Mouse (Mus musculus): ENCODE measurements around the gene Git1. TPM values are rescaled to one million over a fixed set of nuclear protein-coding genes. Genes with fewer than 3 reads are reported as not detected.

The Git1 gene
- polyA plus RNA-seq, 1 experiment from 2014 or later: 9.3 TPM

DNA sequence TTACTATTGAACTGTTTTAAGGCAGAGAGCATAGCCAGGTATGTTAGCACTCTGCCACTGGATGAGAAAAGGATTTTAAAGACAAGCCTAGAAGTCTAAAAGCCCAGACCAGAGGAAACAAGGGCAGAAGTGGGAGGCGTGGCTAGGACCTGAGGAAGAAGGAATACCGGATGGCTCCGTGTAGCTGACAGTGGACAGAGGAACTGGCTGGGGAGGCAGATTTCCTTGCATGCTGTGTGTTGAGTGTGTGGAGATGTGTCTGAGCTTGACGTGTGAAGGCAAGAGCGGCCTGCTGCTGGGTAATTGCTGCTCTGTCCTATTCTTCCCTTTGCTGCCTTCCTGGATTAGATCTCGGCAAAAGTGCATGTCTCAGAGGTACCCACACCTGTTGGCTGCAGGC lies 9.1 kb downstream of the Git1 start:
- H3K4me2 ChIP-seq: no peak overlapping the region
- no peak overlapping the region for H3K4me3 ChIP-seq
- no peaks in the 10 kb centered on the region for H3K9me3 ChIP-seq (replicated peaks)
- 77% methylated on average over 6 of the region's 6 CpGs for WGBS
- H3K36me3 ChIP-seq: peaks cover 83% of the 10 kb centered on the region
- ATAC-seq (ENCODE audit: insufficient number of reproducible peaks, low FRiP score): no peak
- H3K27me3 ChIP-seq (replicated peaks): no peaks in the 10 kb centered on the region
- H3K4me1 ChIP-seq (replicated peaks): peaks cover 29% of the 10 kb centered on the region
- no peak overlapping the region for H3K27ac ChIP-seq (ENCODE audit: poor library complexity, severe bottlenecking)
- H3K9ac ChIP-seq: no peak overlapping the region; the same call in 1 of the 2 replicates

DNA sequence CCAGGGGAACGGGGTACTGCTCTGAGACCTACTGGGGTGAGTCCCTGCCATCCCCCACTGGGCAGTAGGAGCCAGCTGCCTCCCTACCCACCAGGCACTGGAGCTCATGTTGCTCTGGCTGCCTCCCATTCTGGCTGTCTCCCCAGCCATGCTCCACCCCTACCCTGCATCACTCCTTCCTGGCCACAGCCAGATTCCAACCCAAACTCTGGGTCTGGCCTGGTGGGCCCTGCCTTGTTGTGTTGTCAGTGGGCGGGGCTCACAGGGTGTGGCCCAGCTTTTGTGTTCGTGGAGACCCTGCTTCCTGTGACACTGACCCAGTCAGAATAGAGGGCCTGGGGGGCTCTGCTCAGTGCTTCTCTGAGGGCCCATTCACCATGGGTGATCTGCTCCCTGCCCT lies 10.1 kb downstream of the Git1 start:
- Histone ChIP-seq H3K9ac (no peak overlapping the region), H3K4me3 (no peak overlapping the region), H3K4me1 (replicated peaks) (peaks cover 27% of the 10 kb centered on the region), H3K27ac (ENCODE audit: poor library complexity, severe bottlenecking) (no peak overlapping the region), H3K9me3 (replicated peaks) (no peaks in the 10 kb centered on the region), H3K4me2 (no peak overlapping the region), H3K36me3 (peaks cover 84% of the 10 kb centered on the region), H3K27me3 (replicated peaks) (no peaks in the 10 kb centered on the region)
- 69% methylated on average over 3 of the region's 3 CpGs for WGBS
- ATAC-seq (ENCODE audit: insufficient number of reproducible peaks, low FRiP score): no peak

DNA sequence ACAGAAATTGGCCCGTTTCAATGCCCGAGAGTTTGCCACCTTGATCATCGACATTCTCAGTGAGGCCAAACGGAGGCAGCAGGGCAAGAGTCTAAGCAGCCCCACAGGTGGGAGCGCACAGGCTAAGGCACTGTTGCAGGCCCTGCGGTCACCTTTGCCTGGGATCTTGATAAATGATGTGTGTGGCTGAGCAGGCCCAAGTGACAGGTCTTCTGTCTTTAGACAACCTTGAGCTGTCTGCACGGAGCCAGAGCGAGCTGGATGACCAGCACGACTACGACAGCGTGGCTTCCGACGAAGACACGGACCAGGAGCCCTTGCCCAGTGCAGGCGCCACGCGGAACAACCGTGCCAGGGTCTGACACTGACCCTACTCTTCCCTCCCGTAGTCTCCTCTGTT lies 11.0 kb downstream of the Git1 start:
- no peak overlapping the region for H3K9ac ChIP-seq
- H3K4me1 ChIP-seq (replicated peaks): peaks cover 27% of the 10 kb centered on the region
- H3K27me3 ChIP-seq (replicated peaks): no peaks in the 10 kb centered on the region
- 93% methylated on average over 19 of the region's 19 CpGs for WGBS
- H3K27ac ChIP-seq (ENCODE audit: poor library complexity, severe bottlenecking): no peak overlapping the region
- no peaks in the 10 kb centered on the region for H3K9me3 ChIP-seq (replicated peaks)
- no peak overlapping the region for H3K4me3 ChIP-seq
- peaks cover 81% of the 10 kb centered on the region for H3K36me3 ChIP-seq
- ATAC-seq (ENCODE audit: insufficient number of reproducible peaks, low FRiP score): no peak
- no peak overlapping the region for H3K4me2 ChIP-seq

DNA sequence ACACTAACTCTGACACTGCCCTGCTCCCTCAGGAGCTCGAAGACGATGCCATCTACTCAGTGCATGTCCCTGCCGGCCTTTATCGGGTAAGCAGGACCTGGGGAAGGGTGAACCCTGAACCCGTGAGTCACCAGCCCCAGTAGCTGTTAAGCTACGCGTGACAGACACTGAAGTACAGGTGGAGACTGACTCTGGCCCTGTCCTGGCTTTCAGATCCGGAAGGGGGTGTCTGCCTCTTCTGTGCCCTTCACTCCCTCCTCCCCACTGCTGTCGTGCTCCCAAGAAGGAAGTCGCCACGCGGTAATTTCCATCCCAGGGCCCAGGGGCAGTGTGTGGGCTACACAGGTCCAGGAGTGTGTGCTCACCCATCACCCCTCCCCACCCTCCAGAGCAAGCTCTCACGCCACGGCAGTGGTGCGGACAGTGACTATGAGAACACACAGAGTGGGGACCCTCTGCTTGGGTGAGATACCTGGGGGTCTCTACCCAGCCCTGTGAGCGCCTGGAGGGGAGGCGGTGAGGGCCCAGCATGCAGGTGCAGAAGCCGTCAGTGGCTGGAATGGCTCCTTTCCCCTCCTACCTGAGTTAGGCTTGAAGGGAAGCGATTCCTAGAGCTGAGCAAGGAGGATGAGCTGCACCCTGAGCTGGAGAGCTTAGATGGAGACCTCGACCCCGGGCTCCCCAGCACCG lies 12.1 kb downstream of the Git1 start:
- Histone ChIP-seq H3K36me3 (peaks cover 77% of the 10 kb centered on the region), H3K9ac (no peak overlapping the region), H3K27ac (ENCODE audit: poor library complexity, severe bottlenecking) (no peak overlapping the region), H3K4me2 (no peak overlapping the region), H3K4me3 (no peak overlapping the region), H3K4me1 (replicated peaks) (peaks cover 26% of the 10 kb centered on the region), H3K9me3 (replicated peaks) (no peaks in the 10 kb centered on the region), H3K27me3 (replicated peaks) (no peaks in the 10 kb centered on the region)
- 85% methylated on average over 22 of the region's 22 CpGs for WGBS
- ATAC-seq (ENCODE audit: insufficient number of reproducible peaks, low FRiP score): no peak

DNA sequence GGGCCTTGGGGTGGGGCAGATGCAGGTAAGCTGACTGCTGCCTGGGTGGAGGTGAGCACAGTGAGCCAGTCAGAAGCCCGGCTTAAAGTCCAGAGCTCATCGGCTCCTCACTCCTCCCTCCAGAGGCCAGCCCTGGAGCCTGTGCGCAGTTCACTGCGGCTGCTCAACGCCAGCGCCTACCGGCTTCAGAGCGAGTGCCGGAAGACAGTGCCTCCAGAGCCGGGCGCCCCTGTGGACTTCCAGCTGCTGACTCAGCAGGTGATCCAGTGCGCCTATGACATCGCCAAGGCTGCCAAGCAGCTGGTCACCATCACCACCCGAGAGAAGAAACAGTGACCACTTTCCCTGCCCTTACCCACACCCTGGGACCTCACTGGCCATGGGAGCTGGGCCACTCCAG lies 12.9 kb downstream of the Git1 start:
- Histone ChIP-seq H3K4me2 (no peak overlapping the region), H3K9me3 (replicated peaks) (no peaks in the 10 kb centered on the region), H3K36me3 (peaks cover 70% of the 10 kb centered on the region), H3K27ac (ENCODE audit: poor library complexity, severe bottlenecking) (no peak overlapping the region), H3K4me1 (replicated peaks) (peaks cover 18% of the 10 kb centered on the region), H3K9ac (no peak overlapping the region), H3K4me3 (no peak overlapping the region), H3K27me3 (replicated peaks) (no peaks in the 10 kb centered on the region)
- no peak for ATAC-seq (ENCODE audit: insufficient number of reproducible peaks, low FRiP score)
- WGBS: 81% methylated on average over 14 of the region's 14 CpGs

DNA sequence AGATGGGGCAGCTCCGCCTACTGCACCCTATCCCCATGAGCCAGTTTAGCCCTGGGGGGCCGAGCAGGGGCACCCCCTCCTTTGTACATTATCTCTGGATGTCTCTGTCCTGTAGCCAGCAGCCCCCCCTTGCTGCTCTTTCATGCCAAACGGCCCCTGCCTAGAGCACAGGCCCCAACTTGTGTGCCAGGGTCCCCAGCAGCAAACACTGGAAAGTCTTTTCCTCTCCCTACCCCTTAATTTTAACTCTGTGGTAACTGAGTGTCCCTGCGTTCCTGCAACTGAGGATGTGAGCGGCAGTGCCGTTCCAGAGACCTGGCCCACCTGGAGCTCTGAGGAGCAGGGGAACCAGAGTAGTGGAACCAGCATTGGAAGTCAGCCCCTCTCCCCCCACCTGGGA lies 13.6 kb downstream of the Git1 start:
- Histone ChIP-seq H3K9me3 (replicated peaks) (no peaks in the 10 kb centered on the region), H3K4me1 (replicated peaks) (peaks cover 20% of the 10 kb centered on the region), H3K4me2 (no peak overlapping the region), H3K4me3 (no peak overlapping the region), H3K27me3 (replicated peaks) (no peaks in the 10 kb centered on the region), H3K36me3 (peaks cover 67% of the 10 kb centered on the region), H3K9ac (no peak overlapping the region), H3K27ac (ENCODE audit: poor library complexity, severe bottlenecking) (no peak overlapping the region)
- WGBS: 87% methylated on average over 6 of the region's 6 CpGs
- ATAC-seq (ENCODE audit: insufficient number of reproducible peaks, low FRiP score): no peak

DNA sequence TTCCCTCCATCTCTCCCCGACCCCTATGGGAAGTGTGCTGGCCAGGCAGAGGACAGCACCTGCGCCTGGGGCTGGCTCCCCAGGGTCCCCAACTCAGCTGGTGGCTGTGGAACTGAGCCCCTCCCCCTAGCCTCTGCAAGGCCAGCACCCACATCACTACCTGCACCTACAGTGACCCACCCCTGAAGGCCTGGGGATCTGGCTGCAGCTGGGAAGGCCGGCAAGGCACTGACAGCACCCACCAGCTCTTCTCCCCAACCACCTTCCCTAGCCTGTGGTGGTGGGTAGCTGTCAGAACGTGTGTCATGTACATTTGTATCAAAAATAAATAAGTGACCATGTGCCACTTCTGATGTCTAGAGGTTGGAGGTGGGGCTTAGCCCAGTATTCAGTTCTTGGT lies 14.1 kb downstream of the Git1 start:
- H3K36me3 ChIP-seq: peaks cover 62% of the 10 kb centered on the region

DNA sequence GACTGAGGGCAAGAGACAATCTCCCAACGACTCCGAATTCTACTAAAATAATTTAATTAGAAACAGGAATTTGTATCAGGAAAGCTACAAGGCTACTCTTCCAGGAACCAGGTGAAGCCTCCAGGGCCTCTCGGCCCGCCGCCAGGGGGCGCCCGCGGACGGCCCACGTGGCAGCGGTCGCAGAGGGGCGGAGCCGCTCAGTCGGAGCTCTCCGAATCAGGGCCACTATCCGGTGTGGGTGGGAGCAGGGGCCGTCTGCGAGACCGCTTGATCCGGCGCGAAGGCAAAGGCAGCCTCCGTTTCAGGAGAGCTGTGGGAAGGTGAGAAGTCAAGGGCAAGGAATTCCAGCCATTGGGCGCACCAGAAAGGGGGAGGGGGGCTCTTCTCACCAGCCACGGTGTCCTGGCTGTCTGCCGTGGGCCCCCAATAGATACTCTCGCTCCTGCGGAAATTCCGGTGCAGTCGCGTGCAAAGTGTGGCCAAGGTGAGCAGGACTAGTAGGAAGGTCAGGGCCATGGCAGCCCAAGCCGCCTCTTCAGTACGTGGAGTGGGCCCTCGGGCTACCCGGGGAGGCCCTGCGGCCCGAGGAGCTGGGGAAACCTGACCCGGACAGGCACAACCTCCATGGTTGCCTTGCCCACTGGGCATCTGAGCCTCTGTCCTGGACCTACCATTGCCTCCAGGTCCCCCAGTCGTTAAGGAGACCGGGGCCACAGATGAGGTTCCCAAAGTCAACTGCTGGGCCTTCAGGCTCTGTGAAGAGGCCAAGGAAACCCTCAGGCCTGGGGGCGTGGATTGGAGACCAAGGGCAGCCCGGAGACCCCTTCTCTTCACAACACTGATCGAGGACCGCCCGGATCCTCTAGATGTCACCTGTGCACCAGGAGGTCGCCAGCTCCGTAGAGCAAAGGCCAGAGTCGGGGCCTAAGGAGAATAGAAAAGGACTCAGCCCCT lies 15.0 kb downstream of the Git1 start:
- H3K36me3 ChIP-seq: peaks cover 53% of the 10 kb centered on the region
- WGBS: 16% methylated on average over 49 of the region's 49 CpGs

More for the DNA sequence above, 14.1 kb downstream of the Git1 start:
- H3K9me3 ChIP-seq (replicated peaks): no peaks in the 10 kb centered on the region
- H3K4me1 ChIP-seq (replicated peaks): peaks cover 23% of the 10 kb centered on the region
- no peak overlapping the region for H3K9ac ChIP-seq
- 69% methylated on average over 4 of the region's 4 CpGs for WGBS
- no peak overlapping the region for H3K4me3 ChIP-seq
- H3K27me3 ChIP-seq (replicated peaks): no peaks in the 10 kb centered on the region
- H3K27ac ChIP-seq (ENCODE audit: poor library complexity, severe bottlenecking): no peak overlapping the region
- no peak for ATAC-seq (ENCODE audit: insufficient number of reproducible peaks, low FRiP score)
- no peak overlapping the region for H3K4me2 ChIP-seq

DNA sequence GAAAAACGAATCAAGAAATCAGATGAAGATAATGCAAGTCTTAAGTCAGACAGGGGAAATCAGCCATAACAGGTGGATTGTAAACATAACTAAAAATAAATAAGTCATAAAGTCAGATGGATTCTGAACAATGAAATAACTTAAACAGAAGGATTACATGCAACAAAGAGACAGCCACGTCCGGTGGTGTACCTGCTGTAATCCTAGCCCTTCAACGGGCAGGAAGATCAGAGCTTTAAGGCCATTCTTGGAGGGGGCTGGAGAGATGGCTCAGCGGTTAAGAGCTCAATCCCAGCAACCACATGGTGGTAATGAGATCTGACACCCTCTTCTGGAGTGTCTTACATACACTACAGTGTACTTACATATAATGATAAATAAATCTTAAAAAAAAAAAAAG lies 18.0 kb downstream of the Git1 start:
- H3K9me3 ChIP-seq (replicated peaks): no peaks in the 10 kb centered on the region
- peaks cover 23% of the 10 kb centered on the region for H3K36me3 ChIP-seq
- no peak overlapping the region for H3K27ac ChIP-seq (ENCODE audit: poor library complexity, severe bottlenecking)
- no peak overlapping the region for H3K9ac ChIP-seq
- WGBS: 75% methylated on average over 5 of the region's 5 CpGs
- no peak overlapping the region for H3K4me3 ChIP-seq
- ATAC-seq (ENCODE audit: insufficient number of reproducible peaks, low FRiP score): no peak
- peaks cover 6% of the 10 kb centered on the region for H3K27me3 ChIP-seq (replicated peaks)
- no peak overlapping the region for H3K4me2 ChIP-seq
- peaks cover 52% of the 10 kb centered on the region for H3K4me1 ChIP-seq (replicated peaks)

More for the DNA sequence above, 15.0 kb downstream of the Git1 start:
- H3K4me3 ChIP-seq: peak overlapping the region; percentile 42
- peak; percentile 68 for ATAC-seq (ENCODE audit: insufficient number of reproducible peaks, low FRiP score)
- peak overlapping the region; percentile 68 for H3K9ac ChIP-seq
- peak overlapping the region; percentile 74 for H3K4me2 ChIP-seq
- H3K27me3 ChIP-seq (replicated peaks): no peaks in the 10 kb centered on the region
- H3K27ac ChIP-seq (ENCODE audit: poor library complexity, severe bottlenecking): peak overlapping the region; percentile 52; the same call in 1 of the 2 replicates
- peaks cover 26% of the 10 kb centered on the region for H3K4me1 ChIP-seq (replicated peaks)
- no peaks in the 10 kb centered on the region for H3K9me3 ChIP-seq (replicated peaks)

DNA sequence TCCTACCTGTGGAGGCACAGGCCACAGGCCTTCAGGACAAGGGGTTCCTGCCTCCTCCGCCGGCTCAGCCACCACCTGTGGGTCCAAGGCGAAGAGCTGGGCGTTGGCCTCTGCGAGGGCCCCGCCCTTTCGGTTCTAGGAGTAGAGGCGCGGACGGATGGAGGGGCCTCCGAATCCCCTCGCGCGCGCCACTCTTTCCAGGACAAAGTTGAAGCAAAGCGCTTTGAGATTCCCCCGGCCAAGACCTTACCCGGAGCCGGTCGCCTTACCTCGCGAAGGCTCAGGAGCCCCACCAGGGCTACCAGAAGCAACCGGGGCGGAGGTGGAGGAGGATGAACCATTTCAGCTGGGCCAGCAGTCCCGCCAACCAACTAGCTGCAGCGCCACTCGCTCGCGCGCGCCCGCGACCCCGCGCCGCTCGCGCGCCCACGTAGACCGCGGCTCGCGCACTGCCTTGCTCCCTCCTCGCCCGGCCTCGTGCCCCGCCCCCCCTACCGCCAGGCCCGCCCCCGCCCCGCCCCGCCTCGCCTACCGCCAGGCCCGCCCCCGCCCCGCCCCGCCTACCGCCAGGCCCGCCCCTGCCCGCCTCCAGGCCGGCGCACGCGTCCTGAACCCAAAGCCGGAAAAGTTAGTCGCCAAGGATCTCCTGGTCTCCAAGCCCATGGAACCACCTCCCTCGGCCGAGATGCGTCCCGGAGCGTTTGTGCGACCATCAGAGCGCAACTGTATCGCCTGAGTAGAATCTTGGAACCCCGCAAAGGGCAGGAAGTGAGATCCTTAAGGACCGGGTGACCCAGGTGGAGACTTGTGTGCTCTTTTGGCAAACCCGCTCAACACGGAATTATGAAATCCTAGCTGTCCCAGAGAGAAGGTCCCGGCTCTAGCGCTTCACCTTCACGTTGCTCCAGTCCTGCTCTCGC lies 19.8 kb downstream of the Git1 start:
- H3K27ac ChIP-seq (ENCODE audit: poor library complexity, severe bottlenecking): peak overlapping the region; percentile 73
- H3K4me3 ChIP-seq: peak overlapping the region; percentile 71
- H3K9ac ChIP-seq: peak overlapping the region; percentile 86
- H3K27me3 ChIP-seq (replicated peaks): peaks cover 18% of the 10 kb centered on the region
- H3K36me3 ChIP-seq: peaks cover 10% of the 10 kb centered on the region
- peaks cover 44% of the 10 kb centered on the region for H3K4me1 ChIP-seq (replicated peaks)
- under 1% methylated on average over 66 of the region's 84 CpGs for WGBS
- no peaks in the 10 kb centered on the region for H3K9me3 ChIP-seq (replicated peaks)
- ATAC-seq (ENCODE audit: insufficient number of reproducible peaks, low FRiP score): peak; percentile 83
- peak overlapping the region; percentile 92 for H3K4me2 ChIP-seq

All from heart, embryonic 12.5 days (tissue).